ENCODE assay signal across 20 mouse cellular contexts in genomic region chr10:88970951-88971725, GRCm38 (mm10).
DNase-seq lines count a peak whose midpoint lies in the region; ATAC-seq and TF ChIP-seq lines count a peak whose summit lies in the region.
"Had no signal": no experiment of that assay in that cellular context is flagged by ENCODE, and none has a peak within 500 bp of the region (broad histone marks: within the 10 kb centered on the region; RNA-seq: fewer than 3 reads in every experiment).

No protein-coding gene starts in this region.

- H3K36me3 ChIP-seq in lung, embryonic 14.5 days (ENCODE audit: insufficient read depth) = no peaks in the 10 kb centered on the region
- H3K36me3 ChIP-seq in embryonic facial prominence, embryonic 13.5 days = no peaks in the 10 kb centered on the region
- H3K36me3 ChIP-seq in heart, postnatal 0 days (replicated peaks; ENCODE audit: control insufficient read depth, insufficient read depth, low read length) = no peaks in the 10 kb centered on the region
- H3K36me3 ChIP-seq in midbrain, embryonic 16.5 days (ENCODE audit: control insufficient read depth, insufficient read depth, low read length) = no peaks in the 10 kb centered on the region
- H3K36me3 ChIP-seq: embryonic facial prominence, embryonic 12.5 days; forebrain, embryonic 15.5 days; neural tube, embryonic 13.5 days had no signal

- H3K9ac ChIP-seq in lung, embryonic 14.5 days = no peak overlapping the region
- no peak overlapping the region for H3K9ac ChIP-seq in embryonic facial prominence, embryonic 13.5 days
- H3K9ac ChIP-seq in heart, postnatal 0 days (replicated peaks; ENCODE audit: low read depth, low read length) = no peak overlapping the region
- H3K9ac ChIP-seq in midbrain, embryonic 16.5 days (ENCODE audit: low read depth, low read length) = no peak overlapping the region
- H3K9ac ChIP-seq: embryonic facial prominence, embryonic 12.5 days; forebrain, embryonic 15.5 days; hindbrain, embryonic 14.5 days; liver, postnatal 0 days; neural tube, embryonic 13.5 days had no signal

- no peak overlapping the region for H3K27ac ChIP-seq in lung, embryonic 14.5 days (ENCODE audit: low read depth)
- peak overlapping the region; percentile 51 for H3K27ac ChIP-seq in embryonic facial prominence, embryonic 13.5 days
- H3K27ac ChIP-seq in heart, postnatal 0 days (ENCODE audit: low read depth) = no peak overlapping the region
- H3K27ac ChIP-seq in midbrain, embryonic 16.5 days (ENCODE audit: low read length) = no peak overlapping the region
- H3K27ac ChIP-seq: embryonic facial prominence, embryonic 12.5 days; forebrain, embryonic 15.5 days; heart, adult 2 months; hindbrain, embryonic 14.5 days; neural tube, embryonic 13.5 days had no signal

- peak; percentile 54; the same call in 1 of the 2 replicates for ATAC-seq in lung, embryonic 14.5 days (ENCODE audit: insufficient read depth)
- 0 out of 2 replicates have a peak, but pooled peaks have one; percentile 62 for ATAC-seq in embryonic facial prominence, embryonic 13.5 days (ENCODE audit: insufficient number of reproducible peaks, insufficient read depth, low FRiP score, low TSS enrichment, low read depth)
- peak; percentile 75 for ATAC-seq in heart, postnatal 0 days (ENCODE audit: insufficient read depth, low read depth)
- ATAC-seq in midbrain, embryonic 16.5 days = no peak
- ATAC-seq: CD4-positive, CD25-positive, alpha-beta regulatory T cell, adult 4 months; forebrain, embryonic 15.5 days; intestine, postnatal 0 days; liver, postnatal 0 days had no signal

- no peaks in the 10 kb centered on the region for H3K27me3 ChIP-seq in lung, embryonic 14.5 days (ENCODE audit: insufficient read depth, low read length)
- no peaks in the 10 kb centered on the region for H3K27me3 ChIP-seq in embryonic facial prominence, embryonic 13.5 days
- no peaks in the 10 kb centered on the region for H3K27me3 ChIP-seq in heart, postnatal 0 days (ENCODE audit: control insufficient read depth, insufficient read depth, low read length)
- H3K27me3 ChIP-seq in midbrain, embryonic 16.5 days (ENCODE audit: control insufficient read depth, insufficient read depth, low read depth, low read length) = no peaks in the 10 kb centered on the region
- H3K27me3 ChIP-seq: embryonic facial prominence, embryonic 12.5 days; forebrain, embryonic 15.5 days; neural tube, embryonic 13.5 days had no signal

- H3K4me2 ChIP-seq in lung, embryonic 14.5 days = no peak overlapping the region
- H3K4me2 ChIP-seq in embryonic facial prominence, embryonic 13.5 days = no peak overlapping the region
- no peak overlapping the region for H3K4me2 ChIP-seq in heart, postnatal 0 days (ENCODE audit: low read depth, low read length)
- H3K4me2 ChIP-seq in midbrain, embryonic 16.5 days (ENCODE audit: low read length) = no peak overlapping the region
- H3K4me2 ChIP-seq: embryonic facial prominence, embryonic 12.5 days; forebrain, embryonic 15.5 days; hindbrain, embryonic 14.5 days; neural tube, embryonic 13.5 days had no signal

- no peak for TF ChIP-seq CTCF in lung, embryonic 14.5 days (IDR thresholded peaks at IDR 0.05; ENCODE audit: low read depth)
- no peak for TF ChIP-seq CTCF in heart, postnatal 0 days (IDR thresholded peaks at IDR 0.05; ENCODE audit: low read depth)

- no peaks in the 10 kb centered on the region for H3K9me3 ChIP-seq in lung, embryonic 14.5 days (ENCODE audit: low read depth, low read length)
- no peaks in the 10 kb centered on the region for H3K9me3 ChIP-seq in embryonic facial prominence, embryonic 13.5 days
- H3K9me3 ChIP-seq in heart, postnatal 0 days (replicated peaks; ENCODE audit: control insufficient read depth, low read length) = no peaks in the 10 kb centered on the region
- no peaks in the 10 kb centered on the region for H3K9me3 ChIP-seq in midbrain, embryonic 16.5 days (replicated peaks; ENCODE audit: control insufficient read depth, low read length, poor library complexity, severe bottlenecking)
- H3K9me3 ChIP-seq: embryonic facial prominence, embryonic 12.5 days; forebrain, embryonic 15.5 days; neural tube, embryonic 13.5 days had no signal

- TF ChIP-seq EP300 in heart, postnatal 0 days (IDR thresholded peaks at IDR 0.05; ENCODE audit: low read depth) = no peak

- 66% methylated on average over 7 of the region's 7 CpGs for WGBS in lung, embryonic 14.5 days
- WGBS in embryonic facial prominence, embryonic 13.5 days = 58% methylated on average over 7 of the region's 7 CpGs
- WGBS in heart, postnatal 0 days = 60% methylated on average over 7 of the region's 7 CpGs
- WGBS in midbrain, embryonic 16.5 days = 89% methylated on average over 7 of the region's 7 CpGs

- peak; percentile 1 for DNase-seq in lung, embryonic 14.5 days
- no peak for DNase-seq in lung, postnatal 14 days
- peak; percentile 34 for DNase-seq in Muller cell, postnatal 12 days (ENCODE audit: inconsistent ontology term)
- DNase-seq in heart, postnatal 0 days (ENCODE audit: low spot score) = peak; percentile 27
- DNase-seq in layer of hippocampus, adult 11-12 months (ENCODE audit: low spot score) = no peak
- no peak for DNase-seq in layer of hippocampus, postnatal 14 days (ENCODE audit: low spot score in 2 of 2)
- DNase-seq: adrenal gland, postnatal 36 days; cerebellum, postnatal 14 days; kidney, postnatal 36 days; liver, postnatal 0 days; thymus, adult 18-20 months had no signal

- no peaks in the 10 kb centered on the region for H3K4me1 ChIP-seq in lung, embryonic 14.5 days (ENCODE audit: insufficient read depth)
- 0 out of 2 replicates have a peak, but pooled peaks cover 4% of the 10 kb centered on the region for H3K4me1 ChIP-seq in embryonic facial prominence, embryonic 13.5 days
- no peaks in the 10 kb centered on the region for H3K4me1 ChIP-seq in heart, postnatal 0 days (ENCODE audit: control insufficient read depth, insufficient read depth)
- H3K4me1 ChIP-seq in midbrain, embryonic 16.5 days (ENCODE audit: control insufficient read depth, insufficient read depth, low read length) = no peaks in the 10 kb centered on the region
- H3K4me1 ChIP-seq: embryonic facial prominence, embryonic 12.5 days; forebrain, embryonic 15.5 days; neural tube, embryonic 13.5 days had no signal

- H3K4me3 ChIP-seq in lung, embryonic 14.5 days (ENCODE audit: low read depth, low read length) = no peak overlapping the region
- no peak overlapping the region for H3K4me3 ChIP-seq in embryonic facial prominence, embryonic 13.5 days
- H3K4me3 ChIP-seq in heart, postnatal 0 days (ENCODE audit: low read depth, low read length) = no peak overlapping the region
- H3K4me3 ChIP-seq in midbrain, embryonic 16.5 days (ENCODE audit: low read depth, low read length) = no peak overlapping the region
- H3K4me3 ChIP-seq: embryonic facial prominence, embryonic 12.5 days; forebrain, embryonic 15.5 days; heart, adult 2 months; neural tube, embryonic 13.5 days had no signal

Comparison
In these comparisons a context has a peak if more than half of its experiments do, and no peak if none do; other contexts are left out.
1. DNase-seq: peak in lung, embryonic 14.5 days (single experiment), Muller cell, postnatal 12 days (single experiment) and heart, postnatal 0 days (single experiment); none in lung, postnatal 14 days (single experiment), layer of hippocampus, adult 11-12 months (single experiment) and layer of hippocampus, postnatal 14 days (0 of 2).